Mouse (Mus musculus) lung, adult 10 weeks (tissue): ENCODE data around the gene Hist1h4h. TPM values are rescaled to one million over a fixed set of nuclear protein-coding genes. Genes with fewer than 3 reads are reported as not detected.

ENCODE experiments used
- polyA plus RNA-seq: library from polyadenylated mRNA; stranded (reverse); fragments of 350-450 nt; fragmentation: Illumina TruSeq; extraction: RNeasy Lipid Tissue Mini Kit (QIAGEN cat#74804); gene quantifications from one replicate; pipeline ENCODE4 v1.2.3, GENCODE M21; 2014; ENCODE audit warnings: low read depth, low replicate concordance; ENCODE audit not compliant: insufficient read depth

The Hist1h4h gene
- 16.1 TPM for polyA plus RNA-seq

GRCm38 (mm10) chr13:23530901-23531875 lies at the start of gene Hist1h4h:
Gene Hist1h4h, plus strand, starts transcription at chr13:23531050.

GRCm38 (mm10) chr13:23488400-23489322 lies 42.2 kb upstream of the Hist1h4h start, which contains the start of gene Btn2a2:
Gene Btn2a2, minus strand, starts transcription at chr13:23488857.

GRCm38 (mm10) chr13:23533560-23534367 lies 2.9 kb downstream of the Hist1h4h start, which contains the start of gene Hist1h2af:
Gene Hist1h2af, plus strand, starts transcription at chr13:23533906.

GRCm38 (mm10) chr13:23535137-23536075 lies 4.6 kb downstream of the Hist1h4h start, which contains the start of gene Hist1h3g:
Gene Hist1h3g, plus strand, starts transcription at chr13:23535422.

GRCm38 (mm10) chr13:23542999-23543607 lies 12.3 kb downstream of the Hist1h4h start, which contains the start of gene Hist1h2bh:
Gene Hist1h2bh, minus strand, starts transcription at chr13:23543392.

GRCm38 (mm10) chr13:23543965-23544786 lies 13.3 kb downstream of the Hist1h4h start, which contains the start of gene Hist1h3f:
Gene Hist1h3f, plus strand, starts transcription at chr13:23544052.

GRCm38 (mm10) chr13:23551146-23551834 lies 20.4 kb downstream of the Hist1h4h start, which contains the start of gene Hist1h4f:
Gene Hist1h4f, minus strand, starts transcription at chr13:23551648.

GRCm38 (mm10) chr13:23552962-23553361 lies 22.1 kb downstream of the Hist1h4h start, which contains the start of gene Hist1h1d:
Gene Hist1h1d, plus strand, starts transcription at chr13:23553262.

GRCm38 (mm10) chr13:23561883-23562659 lies 31.2 kb downstream of the Hist1h4h start, which contains the start of gene Hist1h3e:
Gene Hist1h3e, minus strand, starts transcription at chr13:23562369.

GRCm38 (mm10) chr13:23571022-23571503 lies 40.2 kb downstream of the Hist1h4h start, which contains the start of the genes Hist1h2ae and Hist1h2bg:
Gene Hist1h2ae, minus strand, starts transcription at chr13:23571220.
Gene Hist1h2bg, plus strand, starts transcription at chr13:23571396.

GRCm38 (mm10) chr13:23573898-23574524 lies 43.2 kb downstream of the Hist1h4h start, which contains the start of the genes Hist1h2bf and Hist1h2ad:
Gene Hist1h2bf, minus strand, starts transcription at chr13:23574196.
Gene Hist1h2ad, plus strand, starts transcription at chr13:23574381.

GRCm38 (mm10) chr13:23575271-23575851 lies 44.5 kb downstream of the Hist1h4h start, which contains the start of gene Hist1h3d:
Gene Hist1h3d, plus strand, starts transcription at chr13:23575763.

